Mouse (Mus musculus) layer of hippocampus, adult 8-10 months (tissue): Measurements from ENCODE around the gene Ikbke. TPM values are rescaled to one million over a fixed set of nuclear protein-coding genes. Genes with fewer than 3 reads are reported as not detected.

ENCODE experiments used
- DNase-seq, 2 experiments: peaks; one replicate each; pipeline ENCODE4 v3.0.0; 2022; ENCODE audit warnings: low spot score in 2 of 2
- total RNA-seq, 4 experiments: library from RNA; stranded (reverse); gene quantifications; 2 replicates each; pipeline ENCODE4 v1.2.4; 2022

Ikbke gene
- total RNA-seq, 4 experiments from 2014 or later, result 1.8 to 4.9 (median 3.4) TPM

- no peak for DNase-seq
Measured at GRCm38 (mm10) chr1:131239576-131240193, 39.7 kb downstream of the Ikbke start.

- DNase-seq, result no peak
Measured at GRCm38 (mm10) chr1:131238931-131239381, 40.5 kb downstream of the Ikbke start.

GRCm38 (mm10) chr1:131236077-131236476 lies 43.3 kb downstream of the Ikbke start:
- no peak for DNase-seq

- no peak for DNase-seq
Measured at GRCm38 (mm10) chr1:131233527-131233926, 45.9 kb downstream of the Ikbke start.

DNA sequence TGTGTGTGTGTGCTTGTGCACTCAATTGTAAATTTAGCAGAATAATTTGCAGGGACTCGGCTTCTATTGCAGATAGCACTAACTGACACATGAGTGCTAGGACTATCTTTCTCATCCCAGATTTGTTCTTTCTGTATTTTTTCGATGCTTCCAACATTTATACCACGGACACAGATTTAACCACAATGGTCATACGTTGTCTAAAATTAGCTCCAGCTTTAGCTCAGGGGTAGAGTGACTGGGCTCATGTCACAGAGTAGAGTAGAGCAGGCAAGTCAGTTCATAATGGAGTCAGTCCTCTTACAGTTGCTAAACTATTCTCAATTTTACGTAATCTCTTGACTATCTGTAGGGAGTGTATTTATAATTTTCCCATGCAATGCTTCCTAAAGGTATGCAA lies 50.7 kb downstream of the Ikbke start:
- DNase-seq, result no peak

- no peak for DNase-seq
Measured at GRCm38 (mm10) chr1:131228225-131228624, 51.2 kb downstream of the Ikbke start.

DNA sequence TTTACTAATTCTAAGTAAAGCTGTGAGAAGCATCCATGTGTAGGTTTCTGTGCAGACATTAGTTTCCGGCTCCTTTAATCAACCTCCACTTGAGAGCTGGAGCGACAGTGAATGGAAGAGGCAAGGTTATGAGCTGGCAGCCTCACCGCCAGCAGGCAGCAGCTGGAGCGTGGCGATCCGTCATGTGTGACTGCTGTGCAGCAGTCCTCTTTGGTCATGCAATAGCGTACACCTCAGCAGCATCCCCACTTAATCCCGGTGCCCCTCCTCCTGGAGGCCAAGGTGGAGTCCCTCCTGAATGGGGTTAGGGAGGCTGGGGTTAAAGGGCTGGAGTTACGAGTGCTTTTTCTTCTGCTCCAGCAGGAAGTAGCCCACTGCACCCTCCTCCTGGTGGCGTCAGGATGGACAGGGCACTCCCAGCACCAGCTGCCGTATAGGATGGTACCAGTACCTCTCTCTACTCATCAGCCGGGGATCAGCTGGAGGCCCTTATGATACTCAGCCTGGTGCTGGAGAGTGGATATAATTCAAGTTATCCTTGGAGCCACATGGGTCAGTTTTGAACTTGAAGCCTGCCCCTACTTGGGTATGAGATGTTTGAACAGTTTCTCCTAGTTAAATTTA lies 54.4 kb downstream of the Ikbke start:
- no peak for DNase-seq

DNA sequence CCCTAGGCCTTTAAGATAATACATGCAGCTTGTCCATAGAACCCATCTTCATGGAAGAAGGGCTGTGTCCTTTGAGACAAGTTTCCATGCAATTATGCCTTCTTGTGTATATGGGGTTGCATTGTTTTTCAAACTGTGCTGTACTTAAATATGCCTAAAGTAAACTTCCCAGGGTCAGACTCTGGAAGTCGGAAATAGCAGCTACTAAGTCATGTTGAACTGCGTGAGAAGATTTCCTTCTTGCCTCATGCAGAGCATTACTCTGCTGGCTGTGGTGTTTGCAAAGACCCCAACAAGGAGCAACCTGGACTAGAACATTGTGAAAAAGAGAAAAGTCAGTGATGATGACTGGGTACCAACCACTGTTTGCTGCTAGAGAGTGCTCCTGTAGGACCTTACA lies 56.1 kb downstream of the Ikbke start:
- DNase-seq, result no peak

DNA sequence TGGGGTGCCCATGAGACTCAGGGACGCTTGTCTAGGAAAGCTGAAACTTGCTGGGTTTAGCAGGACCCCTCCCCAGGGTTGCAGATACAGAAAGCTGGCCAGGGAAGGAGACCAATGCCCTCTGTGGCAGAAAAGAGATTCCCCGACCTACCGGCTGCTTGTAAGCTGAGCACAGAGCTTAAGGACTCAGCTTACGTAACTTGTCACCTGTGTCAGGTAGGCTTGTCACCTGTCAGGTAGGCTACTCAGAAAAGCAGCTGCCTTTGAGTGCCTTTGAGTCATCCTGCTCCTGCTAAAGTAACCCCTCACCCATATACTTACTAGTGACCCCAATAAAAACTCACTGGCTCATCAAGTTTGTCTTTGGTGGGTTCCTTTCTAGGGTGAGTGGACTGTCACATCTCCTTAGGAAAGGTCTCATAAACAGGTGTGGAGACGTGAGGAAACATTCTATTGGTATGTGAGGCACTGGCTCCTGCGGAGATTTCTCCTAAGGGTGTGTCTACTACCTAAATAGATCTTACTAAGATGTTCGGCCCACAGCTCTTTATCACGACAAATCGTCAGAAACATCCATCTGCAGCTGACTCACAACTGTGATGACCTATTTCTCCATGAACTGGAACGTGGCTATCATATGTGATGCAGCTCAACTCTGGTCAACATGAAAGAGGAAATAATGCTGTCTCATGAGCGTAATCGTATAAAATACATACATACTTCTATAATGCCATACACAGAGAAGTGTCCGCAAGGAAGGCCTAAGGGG lies 57.4 kb downstream of the Ikbke start:
- DNase-seq, result no peak

DNA sequence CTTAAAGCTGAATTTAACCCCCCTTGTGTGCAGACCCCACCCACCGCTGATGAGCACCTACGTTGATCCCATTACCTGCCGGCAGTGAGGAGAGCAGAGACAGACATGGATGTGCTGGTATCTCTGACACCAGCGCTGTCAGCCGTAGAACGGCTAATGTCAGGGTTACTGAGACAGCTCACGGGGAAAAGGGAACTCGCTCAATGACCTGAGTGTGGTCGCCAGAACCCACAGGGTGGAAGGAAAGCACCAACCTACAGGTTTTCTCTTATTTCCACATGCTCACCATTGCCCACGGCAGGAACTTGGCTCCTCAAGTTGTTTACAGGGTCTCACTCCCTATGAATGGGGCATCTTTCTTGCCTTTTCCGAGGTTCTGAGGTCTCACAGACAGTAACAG lies 60.5 kb downstream of the Ikbke start:
- DNase-seq, result no peak

DNA sequence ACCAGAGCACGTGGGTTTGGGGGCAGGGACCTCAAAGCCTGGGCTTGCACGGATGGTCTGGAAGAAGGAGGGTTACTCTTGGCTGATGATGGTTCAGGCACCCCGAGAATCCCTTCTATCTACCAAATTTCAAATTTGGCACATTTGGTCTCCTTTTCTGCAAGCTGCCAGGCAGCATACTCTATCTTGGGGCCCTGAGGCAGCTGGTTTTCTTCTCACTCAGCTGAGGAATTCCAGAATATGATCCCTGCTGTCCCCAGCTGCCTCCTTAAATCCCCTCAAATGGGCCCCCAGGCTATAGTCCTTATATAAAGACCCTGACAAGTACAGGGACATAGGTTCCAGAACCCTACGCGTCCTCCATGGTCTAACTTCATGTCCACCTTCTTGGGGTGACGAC lies 66.0 kb downstream of the Ikbke start:
- no peak for DNase-seq

DNA sequence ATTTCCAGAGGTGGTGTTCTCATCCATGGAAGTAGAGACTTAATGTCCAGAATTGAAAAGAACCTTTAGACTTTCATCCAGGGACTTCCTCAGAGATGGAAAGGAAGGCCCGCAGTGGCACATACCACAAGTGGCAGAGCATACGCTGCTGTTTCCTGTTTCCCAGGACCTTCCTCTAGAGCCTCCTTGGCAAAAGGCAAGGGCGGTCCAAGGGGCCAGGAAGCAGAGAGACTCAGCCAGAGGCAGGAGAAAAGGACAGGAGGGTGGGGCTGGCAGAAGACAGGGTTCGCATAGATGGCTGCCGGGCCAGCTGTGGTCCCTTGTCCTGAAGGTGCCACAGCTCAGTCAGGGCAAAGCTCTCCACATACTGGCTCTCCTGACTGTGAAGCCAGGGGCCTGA lies 66.5 kb downstream of the Ikbke start:
- DNase-seq, result no peak

GRCm38 (mm10) chr1:131211655-131212054 lies 67.8 kb downstream of the Ikbke start:
- DNase-seq, result no peak

DNA sequence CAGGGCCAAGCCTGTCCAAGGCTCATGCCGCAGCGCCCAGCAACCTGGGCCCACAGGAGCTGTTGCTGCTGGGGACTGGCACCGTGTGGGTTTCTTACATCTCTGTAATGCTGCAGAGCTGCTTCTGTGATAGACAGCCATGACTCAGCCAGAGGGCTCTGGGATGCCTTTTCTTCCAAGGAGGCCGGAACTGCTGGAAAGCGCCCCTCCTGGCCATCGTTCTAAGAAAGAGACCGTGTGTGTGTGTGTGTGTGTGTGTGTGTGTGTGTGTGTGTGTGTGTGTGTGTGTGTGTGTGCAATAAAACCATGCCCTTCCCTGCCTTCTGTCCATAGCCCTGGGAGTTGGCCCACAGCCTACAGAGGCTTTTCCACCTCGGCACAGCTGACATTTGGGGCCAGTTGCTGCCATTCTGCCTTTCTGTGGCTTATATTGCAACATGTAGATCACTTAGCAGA lies 69.4 kb downstream of the Ikbke start:
- DNase-seq, result no peak

GRCm38 (mm10) chr1:131208800-131209199 lies 70.6 kb downstream of the Ikbke start:
- no peak for DNase-seq

- no peak for DNase-seq
Measured at GRCm38 (mm10) chr1:131208081-131208480, 71.3 kb downstream of the Ikbke start.

DNA sequence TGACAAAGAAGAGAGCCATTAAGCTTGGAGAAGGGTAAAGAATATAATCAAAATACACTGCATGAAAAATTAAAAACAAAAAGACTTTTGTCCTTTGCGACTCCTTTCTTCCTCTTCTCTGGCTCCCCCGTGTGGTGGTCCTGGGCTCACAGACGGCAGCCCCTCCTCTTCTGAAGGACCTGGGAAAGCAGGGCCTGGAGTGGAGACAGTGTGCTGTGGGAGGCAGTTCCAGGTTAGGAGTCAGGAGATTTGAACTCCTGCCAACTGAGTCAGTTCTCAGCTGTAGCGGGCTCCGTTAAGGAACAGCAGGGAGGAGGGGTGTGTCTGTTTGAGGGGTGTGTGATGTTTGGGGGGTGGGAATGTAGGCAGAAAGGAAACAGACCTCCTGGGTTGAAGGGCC lies 71.9 kb downstream of the Ikbke start:
- no peak for DNase-seq

GRCm38 (mm10) chr1:131206342-131206741 lies 73.1 kb downstream of the Ikbke start:
- DNase-seq, result no peak

DNA sequence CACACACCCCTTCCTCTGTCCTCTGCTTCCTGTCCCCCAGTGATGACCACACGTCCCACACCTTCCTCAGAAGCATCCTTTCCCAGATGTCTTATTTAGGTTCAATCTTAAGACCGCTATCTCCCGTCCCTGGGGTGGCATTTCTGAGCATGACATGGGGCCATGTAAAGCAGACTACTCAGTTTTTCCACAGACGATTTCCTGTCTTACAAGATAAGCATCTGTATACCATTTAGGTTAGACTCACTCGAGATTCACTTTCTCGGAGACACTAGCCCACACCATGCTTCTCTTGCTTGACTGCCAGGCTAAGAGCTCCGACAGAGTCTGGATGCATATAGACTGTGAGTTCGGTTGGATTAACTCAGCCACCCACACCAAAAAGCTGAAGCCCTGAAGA lies 74.9 kb downstream of the Ikbke start:
- DNase-seq, result no peak
